ENCODE assay signal across 8 mouse cellular contexts in the genomic region with DNA sequence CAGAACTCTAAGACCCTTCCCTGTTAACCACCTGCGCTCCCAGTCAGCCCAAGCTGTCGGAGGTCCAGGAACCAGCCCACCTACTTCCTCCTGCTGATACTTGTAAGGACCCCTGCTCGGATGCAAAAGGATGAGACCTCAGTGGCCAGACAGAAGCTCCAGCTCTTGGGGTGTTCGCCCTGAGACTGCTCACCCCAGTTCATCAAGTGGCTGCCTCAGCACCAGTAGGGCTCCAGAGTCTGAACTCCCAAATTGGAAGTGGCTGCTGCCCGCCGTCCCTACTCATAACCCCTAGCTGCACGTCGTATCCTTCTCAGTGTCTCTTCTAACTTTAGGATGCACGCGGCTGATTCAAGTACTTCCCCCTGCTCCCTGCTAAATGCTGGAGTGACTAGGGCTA. TPM values are rescaled to one million over a fixed set of nuclear protein-coding genes. Genes with fewer than 3 reads are reported as not detected.
DNase-seq lines count a peak whose midpoint lies in the region; ATAC-seq lines count a peak whose summit lies in the region.

No protein-coding gene starts in this region.

- ATAC-seq in liver, embryonic 15.5 days (ENCODE audit: insufficient read depth) = no peak

- H3K4me1 ChIP-seq in liver, embryonic 15.5 days (replicated peaks) = no peaks in the 10 kb centered on the region

- H3K36me3 ChIP-seq in liver, embryonic 15.5 days (replicated peaks) = no peaks in the 10 kb centered on the region

- H3K4me3 ChIP-seq in liver, embryonic 15.5 days (replicated peaks) = no peak overlapping the region; the same call in 1 of the 2 replicates

- WGBS in liver, embryonic 15.5 days (ENCODE audit: insufficient replicate concordance) = 3% methylated on average over 10 of the region's 10 CpGs

- H3K27me3 ChIP-seq in liver, embryonic 15.5 days = peaks cover 36% of the 10 kb centered on the region

- H3K9ac ChIP-seq in liver, embryonic 15.5 days = no peak overlapping the region

- DNase-seq in embryo, embryonic 10 days (ENCODE audit: low spot score) = peak; percentile 23
- DNase-seq in embryo, embryonic 9.5 days (ENCODE audit: extremely low spot score) = no peak
- peak; percentile 24 for DNase-seq in retina, postnatal 1 day
- no peak for DNase-seq in retina, embryonic 14.5 days (ENCODE audit: low spot score)
- DNase-seq in urinary bladder, postnatal 25 days (ENCODE audit: low spot score) = no peak
- DNase-seq in right cerebral cortex, adult 18-20 months = no peak
- DNase-seq in lung, postnatal 14 days = no peak

- H3K27ac ChIP-seq in liver, embryonic 15.5 days (replicated peaks) = no peak overlapping the region

- no peaks in the 10 kb centered on the region for H3K9me3 ChIP-seq in liver, embryonic 15.5 days (replicated peaks)

- peak overlapping the region; percentile 46; the same call in 1 of the 2 replicates for H3K4me2 ChIP-seq in liver, embryonic 15.5 days

RNA-seq across cellular contexts. Expression of a gene that starts 0.6 kb away (rescaled TPM):
- polyA plus RNA-seq in liver, embryonic 15.5 days (2015; fragmentation: Nextera tagmentation; extraction: Ambion mirVana) = not detected in 2 replicates

Comparison
In these comparisons a context has a peak if more than half of its experiments do, and no peak if none do; other contexts are left out.
1. DNase-seq: peak in embryo, embryonic 10 days (single experiment) and retina, postnatal 1 day (single experiment); none in embryo, embryonic 9.5 days (single experiment), retina, embryonic 14.5 days (single experiment), urinary bladder, postnatal 25 days (single experiment), right cerebral cortex, adult 18-20 months (single experiment) and lung, postnatal 14 days (single experiment).